Mouse (Mus musculus) left cerebral cortex, adult 9 months (tissue): ENCODE results near the gene Fmo5.

ENCODE experiments used
- DNase-seq, 2 experiments: peaks; one replicate each; pipeline ENCODE4 v3.0.0; 2022; ENCODE audit warnings: low spot score in 2 of 2

Fmo5 gene

DNA sequence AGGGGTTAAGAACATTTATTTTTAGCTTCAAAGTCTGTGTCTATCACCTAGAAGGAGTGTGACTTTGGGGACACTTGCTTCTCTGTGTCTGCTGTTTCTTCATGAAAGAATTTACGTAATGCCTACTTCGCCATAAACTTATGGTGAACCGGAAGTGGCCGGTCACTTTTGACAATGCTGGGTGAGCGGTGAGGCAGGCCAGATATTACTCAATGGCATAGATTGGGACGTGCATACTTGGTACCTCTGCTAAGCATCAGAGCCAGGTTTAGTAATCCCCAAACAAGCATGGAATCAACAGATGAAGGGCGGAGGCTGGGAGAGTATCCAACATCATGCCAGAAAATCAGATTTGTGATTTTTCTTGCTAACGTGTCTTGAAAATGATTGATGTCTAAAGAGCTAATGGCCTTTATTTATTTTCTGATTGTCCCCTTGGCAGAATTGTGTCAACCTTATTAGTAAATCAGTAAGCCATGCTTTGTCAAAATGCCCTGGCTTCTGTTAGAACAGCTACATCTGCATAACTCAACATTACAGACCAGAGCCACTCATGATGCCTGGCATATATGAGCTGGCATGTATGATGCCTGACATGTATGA, 2.8 kb downstream of the Fmo5 start:
- DNase-seq: no peak

DNA sequence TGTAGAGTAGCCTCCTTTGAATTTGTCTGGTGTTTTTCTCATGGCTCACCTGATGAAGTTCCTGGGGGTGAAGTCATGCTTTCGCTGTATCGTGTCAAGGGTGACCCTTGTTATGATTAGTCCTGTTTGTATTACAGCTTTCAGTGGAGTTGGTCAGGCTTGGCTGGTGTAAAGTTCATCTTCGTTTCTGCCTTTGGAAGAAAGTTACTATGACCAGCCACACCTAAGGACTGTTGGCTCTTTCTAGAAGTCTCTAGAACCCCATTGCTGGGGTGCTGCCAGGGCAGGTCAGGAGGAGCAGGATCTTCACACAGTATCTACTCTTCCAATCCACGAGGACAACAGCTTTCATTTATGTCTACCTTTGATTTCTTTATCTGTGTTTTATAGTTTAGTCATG, 4.9 kb downstream of the Fmo5 start:
- DNase-seq: no peak

DNA sequence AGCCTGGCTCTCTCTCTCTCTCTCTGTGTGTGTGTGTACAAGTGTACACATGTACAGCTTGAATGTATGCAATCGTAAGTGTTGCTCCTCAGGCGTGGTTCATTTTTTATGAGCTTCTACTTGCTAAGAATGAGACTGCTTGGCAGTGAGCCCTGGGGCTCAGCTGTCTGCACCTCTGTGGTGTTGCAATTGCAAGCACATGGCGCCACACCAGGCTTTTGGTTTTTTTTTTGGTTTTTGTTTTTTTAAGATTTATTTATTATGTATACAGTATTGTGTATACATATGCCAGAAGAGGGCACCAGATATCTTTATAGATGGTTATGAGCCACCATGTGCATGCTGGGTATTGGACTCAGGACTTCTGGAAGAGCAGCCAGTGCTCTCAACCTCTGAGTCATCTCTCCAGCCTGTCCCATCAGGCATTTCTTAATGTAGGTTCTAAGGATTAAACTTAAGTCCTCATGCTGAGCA, 5.7 kb downstream of the Fmo5 start:
- no peak for DNase-seq

DNA sequence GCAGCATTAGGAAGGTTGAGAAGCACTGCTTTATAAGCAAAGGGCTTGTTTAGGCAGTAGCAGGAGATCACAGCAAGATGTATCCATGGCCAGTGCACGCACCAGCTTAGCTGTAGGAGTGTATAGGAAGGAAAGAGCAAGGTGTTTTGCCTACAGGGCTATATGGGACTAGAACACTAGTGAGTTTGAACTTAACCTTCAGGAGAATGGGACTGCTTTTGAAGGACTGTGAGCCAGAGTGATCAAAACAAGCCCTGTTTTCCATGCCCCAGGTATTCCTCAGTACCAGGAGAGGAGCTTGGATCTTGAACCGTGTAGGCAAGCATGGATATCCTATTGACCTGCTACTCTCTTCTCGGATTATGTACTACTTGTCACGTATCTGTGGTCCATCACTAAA, 12.8 kb downstream of the Fmo5 start:
- DNase-seq: no peak

DNA sequence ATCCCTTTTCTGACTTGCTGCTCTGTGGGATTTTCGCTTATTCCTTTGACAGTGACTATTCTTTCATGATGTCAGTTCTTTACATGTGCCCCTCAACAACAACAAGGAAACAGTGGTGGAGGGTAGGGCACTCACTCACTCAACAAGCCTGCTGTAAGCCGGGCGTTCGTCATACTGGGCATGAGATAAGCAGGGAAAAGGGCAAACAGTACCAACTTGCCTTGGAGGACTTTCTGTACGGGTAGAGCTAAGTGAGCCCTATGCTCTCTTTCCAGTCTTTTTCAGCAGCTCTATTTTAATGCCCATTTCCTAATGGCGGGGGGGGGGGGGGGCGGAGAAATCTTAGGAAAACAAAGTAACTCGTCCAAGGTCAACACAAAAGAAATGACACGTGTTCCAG, 13.4 kb downstream of the Fmo5 start:
- no peak for DNase-seq

DNA sequence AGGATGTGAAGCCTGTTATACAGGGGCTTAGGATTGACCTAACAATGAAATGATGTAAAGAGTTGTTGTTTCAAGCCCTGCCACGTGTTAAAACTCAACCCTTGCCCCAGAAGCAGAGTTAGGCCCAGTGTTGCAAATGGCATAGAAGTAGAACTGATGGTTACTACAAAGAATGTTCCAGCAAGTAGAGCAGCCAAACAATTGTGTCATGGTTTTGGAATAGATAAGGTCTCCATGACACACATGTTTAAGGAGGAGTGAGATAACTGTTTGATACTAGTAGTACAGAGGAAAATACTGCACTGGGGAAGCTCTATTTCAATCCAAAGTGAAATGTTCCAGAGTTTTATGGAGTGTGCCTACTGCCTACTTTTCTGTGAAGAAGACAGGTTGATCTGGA, 19.9 kb downstream of the Fmo5 start:
- DNase-seq: no peak

DNA sequence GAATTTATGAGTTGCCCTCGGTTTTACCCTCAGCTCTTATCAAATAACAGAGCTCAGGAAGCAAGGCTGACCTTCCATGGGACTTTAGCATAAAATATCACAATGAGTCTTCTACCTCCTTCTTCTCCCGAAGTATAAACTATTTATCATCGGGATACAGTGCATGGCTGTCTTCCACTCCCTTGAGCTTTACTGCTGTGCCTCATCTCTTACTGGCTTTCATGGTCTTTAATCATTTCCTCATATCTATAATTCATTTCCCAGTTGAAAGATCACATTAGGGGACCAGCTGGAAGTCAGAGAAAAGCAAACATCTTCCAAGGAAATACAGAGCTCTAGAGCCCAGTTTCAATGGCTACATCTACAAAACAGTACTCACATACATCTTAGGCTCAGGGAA, 20.4 kb downstream of the Fmo5 start:
- no peak for DNase-seq

DNA sequence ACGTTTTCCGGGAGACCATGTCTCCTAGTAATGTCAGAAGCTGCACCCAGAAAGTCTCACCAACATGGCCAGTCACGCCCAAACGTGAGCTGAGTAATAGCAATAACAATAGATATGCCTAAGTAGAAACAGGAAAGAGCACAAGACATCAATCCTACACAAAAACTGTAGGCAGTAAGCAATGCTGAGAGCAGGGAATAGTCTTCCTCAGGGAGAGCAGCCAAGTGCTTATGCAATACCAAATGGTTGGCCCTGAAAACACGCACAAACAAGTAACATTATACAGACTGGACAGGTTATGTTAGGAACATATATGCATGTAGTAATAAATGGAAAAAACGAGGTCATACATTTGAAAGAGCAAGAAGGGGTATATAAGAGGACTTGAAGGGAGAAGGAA, 20.9 kb downstream of the Fmo5 start:
- no peak for DNase-seq

DNA sequence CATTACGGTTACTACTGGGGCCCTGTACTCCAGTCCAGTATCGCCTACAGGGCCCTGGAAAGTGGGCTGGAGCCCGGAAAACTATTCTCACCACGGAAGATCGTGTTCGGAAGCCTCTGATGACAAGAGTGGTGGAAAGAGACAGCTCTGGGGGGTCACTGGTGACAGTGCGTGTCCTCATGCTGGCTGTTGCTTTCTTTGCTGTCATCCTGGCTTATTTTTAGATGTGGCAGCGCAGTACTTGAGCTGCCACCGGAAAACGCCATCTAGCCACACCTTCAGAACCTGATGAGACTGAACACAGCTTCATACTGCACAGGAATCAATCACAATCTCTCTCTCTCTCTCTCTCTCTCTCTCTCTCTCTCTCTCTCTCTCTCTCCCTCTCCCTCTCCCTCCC, 23.0 kb downstream of the Fmo5 start:
- DNase-seq: no peak

DNA sequence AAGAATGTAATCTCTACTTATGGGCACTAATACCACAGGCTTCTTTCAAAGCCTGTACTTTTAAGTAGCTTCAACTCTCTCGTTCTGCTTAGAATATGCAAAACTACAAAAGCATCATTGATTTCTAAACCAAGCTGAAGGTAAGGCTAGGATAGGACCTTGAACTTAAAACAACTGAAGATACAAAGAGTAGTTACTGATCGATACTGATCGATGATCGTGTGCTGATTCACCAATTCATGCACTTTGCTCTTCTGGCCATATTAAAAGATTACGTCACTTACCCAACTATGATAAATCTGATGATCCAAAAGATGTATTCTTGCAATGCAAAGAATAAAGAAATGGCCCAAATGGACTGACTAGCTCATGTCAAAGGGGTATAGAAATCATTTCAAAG, 25.2 kb downstream of the Fmo5 start:
- no peak for DNase-seq

DNA sequence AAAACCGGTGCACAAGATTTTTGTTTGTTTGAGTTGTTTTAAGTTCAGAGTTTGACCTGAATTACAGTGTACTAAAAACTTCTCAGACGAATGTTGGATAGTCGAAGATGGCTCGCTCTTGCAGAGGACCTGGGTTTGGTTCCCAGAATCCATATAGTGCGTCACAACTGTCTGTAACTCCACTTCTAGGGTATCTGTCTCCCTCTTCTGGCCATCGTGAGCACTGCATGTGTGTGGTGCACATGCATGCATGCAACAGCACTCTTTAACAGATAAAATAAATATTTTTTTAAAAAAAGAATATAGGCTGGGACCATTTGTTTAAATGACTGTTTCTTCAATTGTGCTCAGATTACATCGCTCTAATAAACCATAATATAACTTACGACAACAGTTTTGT, 26.3 kb downstream of the Fmo5 start:
- no peak for DNase-seq

DNA sequence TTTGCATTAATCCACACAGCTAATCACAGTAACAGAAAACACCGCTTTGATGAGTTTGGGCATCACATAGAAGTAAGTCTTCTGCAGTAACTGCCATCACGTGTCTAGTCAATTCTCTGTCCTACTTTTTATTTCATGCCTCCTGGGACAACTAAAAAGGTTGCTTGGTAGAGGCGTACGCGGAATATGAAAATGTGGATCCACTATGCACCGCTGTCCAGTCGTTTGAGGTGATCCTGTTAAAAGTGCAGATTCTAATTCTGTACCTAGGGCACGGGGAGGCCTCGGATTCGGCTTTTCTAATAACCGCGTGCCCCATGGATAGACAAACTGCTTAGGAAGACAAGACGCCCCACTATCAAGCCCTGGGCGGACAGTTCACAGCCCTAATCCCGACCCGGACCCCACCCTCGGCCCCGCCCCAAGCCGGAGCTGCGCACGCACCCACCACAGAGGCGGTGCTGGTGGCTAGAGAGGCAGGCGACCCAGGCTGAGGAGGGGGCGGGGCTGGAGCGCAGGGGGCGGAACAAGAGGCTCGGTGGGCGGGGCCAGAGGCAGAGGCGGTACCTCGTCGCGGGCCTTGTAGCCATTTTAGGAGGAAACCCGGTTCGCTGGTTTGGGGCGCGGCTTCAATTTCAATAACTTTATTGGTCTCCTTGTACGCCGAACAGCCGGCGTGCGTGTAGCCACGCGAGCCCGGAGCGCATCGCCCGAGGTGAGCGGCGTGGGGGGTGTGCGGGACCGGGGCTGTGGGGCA, 29.2 kb downstream of the Fmo5 start, which contains the start of gene Prkab2:
Gene Prkab2 (plus strand): TSS at position 539 of the 757 bp plus-strand sequence.
- DNase-seq: peak; percentile 98 to 99

DNA sequence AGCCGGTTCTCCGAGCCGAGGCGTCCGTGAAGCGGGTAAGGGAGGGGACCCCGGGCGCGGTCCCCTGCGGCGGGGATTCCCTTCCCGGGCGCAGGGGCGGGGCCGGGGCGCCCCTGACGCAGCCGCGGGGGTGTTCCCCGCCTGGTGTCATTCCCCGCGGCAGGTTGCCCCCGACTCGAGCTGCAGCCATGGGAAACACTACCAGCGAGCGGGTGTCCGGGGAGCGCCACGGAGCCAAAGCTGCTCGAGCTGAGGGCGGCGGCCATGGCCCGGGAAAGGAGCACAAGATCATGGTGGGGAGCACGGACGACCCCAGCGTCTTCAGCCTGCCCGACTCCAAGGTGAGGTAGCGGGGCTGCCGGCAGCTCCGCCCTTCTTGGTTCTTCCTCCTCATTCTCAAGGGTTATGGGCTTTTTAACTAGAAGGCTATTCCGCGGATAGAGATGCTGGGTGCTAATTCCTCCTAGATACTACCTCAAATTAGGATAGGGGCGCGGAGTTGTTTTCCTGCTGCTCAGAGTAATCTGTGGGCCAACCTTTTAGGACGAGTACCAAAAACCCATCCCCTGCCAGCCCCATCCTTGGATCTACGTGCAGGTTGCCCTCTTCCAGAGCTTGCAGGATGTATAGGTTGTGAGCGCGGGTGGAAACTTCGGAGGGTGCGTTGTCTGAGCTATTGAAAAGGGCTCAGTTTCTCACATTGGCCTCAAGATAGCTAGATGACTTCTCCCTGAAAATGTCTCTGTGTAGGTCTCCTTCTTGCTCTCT, 30.0 kb downstream of the Fmo5 start:
- no peak for DNase-seq

DNA sequence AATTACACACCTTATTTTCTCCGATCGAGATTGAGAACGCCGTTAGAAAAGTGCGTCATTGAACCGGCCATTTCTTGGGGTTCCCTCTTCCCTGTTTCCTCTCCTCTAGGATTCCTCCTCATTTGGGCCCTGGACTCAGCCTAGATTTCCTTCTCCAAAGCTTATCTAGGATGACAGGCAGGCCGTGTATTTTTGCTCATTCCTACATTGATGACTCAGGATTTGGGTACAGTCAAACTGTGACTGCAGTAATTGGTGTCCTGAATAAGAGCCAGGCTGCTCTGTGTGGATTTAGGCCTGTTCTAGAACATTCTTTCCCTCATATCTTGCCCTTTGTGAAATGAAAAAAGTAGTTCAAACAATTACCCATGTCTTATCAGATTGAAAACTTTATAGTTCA, 31.1 kb downstream of the Fmo5 start:
- peak in 1 of 2 experiments; percentile 26 for DNase-seq

DNA sequence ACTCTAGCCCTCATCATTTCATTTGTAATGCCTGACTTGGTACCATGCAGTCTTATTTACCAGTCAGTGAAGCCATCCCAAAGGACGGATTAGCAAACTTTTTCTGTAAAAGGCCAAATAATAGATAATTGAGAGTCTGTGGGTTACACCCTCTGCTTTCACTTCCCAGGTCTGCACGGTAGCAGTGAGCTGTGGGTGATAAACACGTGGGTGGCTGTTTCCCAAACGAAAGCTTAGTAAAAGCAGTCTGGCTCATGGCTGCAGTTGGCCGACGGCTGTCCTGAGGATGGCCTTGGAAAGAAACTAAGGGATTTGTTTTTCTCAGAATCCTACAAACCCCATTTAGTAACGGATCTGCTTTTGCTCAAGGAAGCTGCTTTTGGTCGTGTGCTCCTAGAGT, 32.6 kb downstream of the Fmo5 start:
- no peak for DNase-seq

DNA sequence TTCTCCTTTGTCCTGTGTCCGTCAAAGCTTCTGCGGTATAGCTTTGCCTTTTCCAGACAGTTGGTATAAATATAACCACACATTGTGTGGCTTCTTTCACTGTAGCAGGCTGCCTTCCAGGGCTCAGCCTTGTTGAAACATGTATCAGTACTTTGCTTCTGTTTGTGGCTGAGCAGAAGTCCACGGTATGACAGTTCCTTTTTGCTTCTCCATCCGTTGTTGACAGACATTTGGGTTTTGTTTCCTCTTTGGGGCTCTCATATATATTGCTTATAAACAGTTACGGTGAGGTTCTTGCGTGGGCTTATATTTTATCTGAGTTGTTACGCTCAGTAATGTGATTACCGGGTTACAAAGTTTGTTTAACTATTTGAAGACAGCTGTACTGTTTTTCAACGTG, 36.9 kb downstream of the Fmo5 start:
- DNase-seq: no peak

DNA sequence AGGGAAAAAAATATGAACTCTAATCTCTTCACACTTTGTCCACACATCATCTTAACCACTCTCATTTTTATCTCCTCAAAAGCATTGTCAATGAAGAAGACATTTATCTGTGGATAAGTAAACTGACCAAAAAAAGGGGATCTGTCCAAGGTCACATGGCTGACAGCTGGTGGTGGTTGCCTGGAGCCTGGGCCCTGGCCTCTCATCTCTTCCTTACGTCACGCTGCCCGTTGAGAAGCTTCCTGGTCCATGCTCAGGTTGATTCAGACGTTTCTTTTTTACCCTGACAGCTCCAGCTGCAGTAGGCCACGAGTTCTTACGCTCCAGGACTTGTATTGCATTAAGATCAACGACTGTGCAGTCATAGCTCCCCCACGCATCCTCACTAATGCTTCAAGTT, 37.5 kb downstream of the Fmo5 start:
- DNase-seq: no peak

DNA sequence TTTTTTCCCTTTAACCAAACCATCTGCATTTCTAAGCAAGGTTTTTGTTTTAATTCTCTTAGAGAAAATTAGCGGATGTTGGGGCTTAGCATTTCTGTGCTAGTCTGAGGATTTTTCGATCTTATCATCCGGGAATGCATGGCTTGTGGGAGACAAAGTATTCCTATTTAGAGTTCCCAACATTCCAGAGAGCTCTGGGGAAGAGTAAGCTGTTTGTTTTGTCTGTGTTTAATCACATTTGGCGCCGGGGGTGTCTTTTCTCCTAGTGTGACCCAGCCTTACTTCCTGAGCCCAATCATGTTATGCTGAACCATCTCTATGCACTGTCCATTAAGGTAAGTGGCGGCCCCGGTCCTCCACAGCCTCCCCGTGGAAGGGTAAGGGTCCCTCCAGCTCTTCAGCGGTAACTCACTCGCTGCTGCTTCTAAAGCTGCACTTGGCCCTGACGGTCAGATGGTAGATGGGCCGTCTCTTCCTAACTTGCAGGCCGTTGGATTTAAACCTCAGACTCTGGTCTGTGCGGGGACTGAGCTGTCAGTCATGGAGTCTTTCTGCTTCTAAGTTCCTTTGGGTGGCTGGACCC, 38.6 kb downstream of the Fmo5 start:
- no peak for DNase-seq

DNA sequence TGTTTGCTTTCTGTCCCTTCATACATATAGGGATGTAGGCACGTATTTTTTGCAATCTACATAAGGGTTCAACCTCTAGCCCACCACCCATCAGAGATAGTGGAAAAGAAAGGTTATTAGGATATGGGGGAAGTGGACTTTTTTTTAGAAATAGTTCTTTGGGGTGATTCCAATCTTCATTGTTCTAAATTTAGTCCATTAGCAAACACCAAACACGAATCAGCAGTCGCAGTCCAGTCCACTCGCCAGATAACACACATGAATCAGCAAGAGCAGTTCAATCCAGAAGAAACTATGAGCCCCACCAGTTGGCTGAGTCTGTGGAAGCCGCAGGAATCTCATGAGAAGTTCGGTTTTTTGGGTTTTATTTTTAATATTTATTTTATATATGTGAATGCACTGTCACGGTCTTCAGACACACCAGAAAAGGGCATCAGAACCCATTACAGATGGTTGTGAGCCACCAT, 46.1 kb downstream of the Fmo5 start, which contains the start of gene Gm17651:
Gene Gm17651 (minus strand): TSS at position 51 of the 467 bp plus-strand sequence.
- DNase-seq: no peak

DNA sequence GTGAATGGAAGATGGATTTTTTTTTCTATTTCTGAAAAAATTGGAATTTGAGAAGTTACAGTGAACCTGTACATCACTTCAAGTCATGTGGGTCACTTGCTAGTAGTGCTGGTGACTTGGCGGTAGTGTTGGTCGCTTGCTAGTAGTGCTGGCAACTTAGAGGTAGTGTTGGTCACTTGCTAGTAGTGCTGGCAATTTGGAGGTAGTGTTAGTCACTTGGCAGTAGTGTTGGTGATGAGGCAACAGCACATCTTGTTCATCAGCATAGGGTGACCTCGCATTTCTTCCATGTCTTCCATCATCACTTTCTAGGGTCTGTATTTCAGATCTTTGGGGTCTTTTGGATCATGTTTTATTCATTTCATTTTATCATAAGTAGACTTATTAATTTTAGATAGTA, 47.5 kb downstream of the Fmo5 start:
- no peak for DNase-seq

DNA sequence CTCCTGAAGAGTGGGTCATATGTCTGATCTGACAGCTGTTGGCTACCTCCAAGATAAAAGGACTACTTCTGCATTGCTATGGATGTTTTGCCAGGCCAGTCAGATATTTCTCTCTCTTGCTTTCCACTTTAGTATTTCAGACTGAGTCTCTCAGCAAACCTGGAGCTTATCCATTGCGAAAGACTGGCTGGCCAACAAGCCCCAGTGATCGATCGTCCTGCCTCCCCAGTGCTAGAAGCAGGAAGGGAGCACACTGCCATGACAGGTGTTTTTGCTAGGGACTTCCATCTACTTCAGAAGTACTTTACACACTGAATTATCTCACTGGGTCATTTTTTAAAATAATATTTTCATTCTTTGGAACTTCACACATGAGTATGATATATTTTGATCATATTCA, 49.8 kb downstream of the Fmo5 start:
- DNase-seq: no peak

DNA sequence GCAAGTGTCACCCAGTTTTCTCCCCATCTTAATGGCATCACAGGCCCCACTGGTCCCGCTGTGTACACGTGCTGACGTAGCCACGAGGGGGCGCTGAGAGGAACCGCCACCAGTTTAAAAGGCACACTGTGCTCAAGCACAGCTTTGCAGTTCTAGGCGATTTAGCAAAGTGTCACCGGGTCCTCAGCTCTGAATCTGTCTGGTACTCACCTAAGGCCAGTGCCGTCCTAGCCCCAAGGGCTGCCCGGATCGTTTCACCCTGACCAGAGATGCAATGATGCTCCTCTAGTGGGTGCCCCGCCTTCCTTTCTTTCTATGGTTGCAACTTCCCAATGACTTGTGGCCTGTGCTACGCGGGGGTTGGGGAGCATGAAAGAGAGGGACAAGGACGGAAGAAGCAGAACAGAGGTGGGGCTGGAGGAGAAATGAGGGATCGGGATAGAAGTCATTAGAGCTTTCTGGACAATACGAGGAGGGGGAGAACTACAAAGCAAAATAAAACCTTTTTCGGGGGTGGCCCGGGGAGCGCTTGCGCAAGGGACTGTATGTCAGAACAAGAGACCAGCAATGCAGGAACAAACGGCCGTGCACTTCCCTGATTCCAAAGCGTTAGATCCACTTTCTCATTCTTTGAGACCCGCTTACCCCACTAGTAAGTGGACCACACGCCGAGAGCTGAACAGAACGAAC, 52.2 kb downstream of the Fmo5 start:
- DNase-seq: peak in 1 of 2 experiments; percentile 80
